Mouse (Mus musculus): ENCODE results near the gene Itga1.

Gene Itga1

DNA sequence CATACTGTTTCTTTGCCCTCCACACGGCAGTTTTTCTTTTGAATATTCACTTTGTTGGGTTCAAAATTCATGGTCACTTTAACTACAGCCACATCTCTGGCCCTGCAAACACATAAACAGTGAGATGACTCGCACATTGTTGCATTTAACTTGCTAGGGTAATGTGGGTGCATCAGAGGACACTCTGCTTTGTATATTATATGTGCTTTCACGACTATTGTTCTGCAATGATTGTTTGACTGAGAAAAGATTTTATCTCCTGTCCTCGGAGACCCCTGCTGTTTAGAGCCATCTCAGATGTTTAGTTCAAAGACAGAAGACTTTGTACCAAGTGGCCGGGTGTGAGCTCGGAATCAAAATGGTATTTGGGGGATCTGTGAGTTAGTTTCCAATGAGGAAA, 114.1 kb downstream of the Itga1 start:
- WGBS: 77% methylated on average over 6 of the region's 6 CpGs

DNA sequence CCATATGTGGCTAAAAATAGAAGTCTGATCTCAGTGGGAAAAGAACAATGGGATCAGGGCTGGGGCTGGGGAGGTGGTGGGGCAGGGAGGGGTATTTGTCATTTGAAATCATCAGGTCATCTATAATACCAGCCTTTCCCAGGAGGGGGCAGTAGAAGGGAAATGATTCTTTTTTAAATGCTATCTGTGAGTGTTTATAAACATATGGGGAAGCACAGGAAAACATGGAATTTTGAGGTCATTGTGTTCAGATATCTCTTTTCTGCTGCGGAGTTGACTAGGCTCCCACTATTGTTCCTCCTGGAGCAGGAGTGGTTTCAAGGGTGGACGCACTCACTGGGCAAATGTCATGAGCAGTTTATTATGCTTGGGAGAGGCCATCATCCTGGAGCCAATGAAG, 114.6 kb downstream of the Itga1 start:
- 74% methylated on average over 2 of the region's 2 CpGs for WGBS

DNA sequence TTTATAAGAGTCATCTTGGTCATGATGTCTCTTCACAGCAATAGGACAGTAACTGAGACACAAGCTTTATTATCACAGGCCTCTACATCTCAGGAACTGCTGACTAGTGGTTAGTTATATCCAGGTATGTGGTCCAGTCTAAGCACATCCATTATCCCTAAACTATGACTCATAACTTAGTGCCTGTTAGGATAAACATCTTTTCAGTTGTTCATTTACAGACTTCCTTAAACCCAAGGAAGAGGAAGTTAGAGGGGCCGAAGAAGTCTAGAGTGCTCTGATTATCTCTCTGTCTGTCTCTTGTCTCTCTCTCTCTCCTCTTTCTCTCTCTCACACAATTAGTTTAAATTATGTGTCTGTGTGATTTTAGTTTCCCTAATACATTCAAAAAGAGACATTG, 117.1 kb downstream of the Itga1 start:
- 82% methylated on average over 1 of the region's 1 CpGs for WGBS

DNA sequence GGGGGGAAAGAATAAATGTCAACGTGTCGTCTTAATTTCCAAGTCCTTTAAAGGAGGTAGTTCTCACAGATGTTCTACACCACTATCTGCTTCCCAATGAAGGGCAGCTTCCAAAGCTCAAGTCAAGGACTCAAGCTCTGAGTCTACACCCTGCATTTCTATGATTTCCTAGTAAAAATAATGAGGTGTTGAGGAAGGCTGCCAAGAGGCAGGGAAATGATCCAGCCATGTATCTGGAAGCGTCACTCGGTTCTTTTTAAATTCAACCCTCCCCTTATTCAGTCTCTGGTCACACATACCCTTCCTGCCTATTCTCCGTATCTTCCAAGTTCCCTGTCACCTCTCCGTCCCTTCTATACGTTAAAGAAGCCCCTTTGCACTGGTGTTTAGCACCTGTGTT, 118.6 kb downstream of the Itga1 start:
- WGBS: 67% methylated on average over 7 of the region's 7 CpGs

DNA sequence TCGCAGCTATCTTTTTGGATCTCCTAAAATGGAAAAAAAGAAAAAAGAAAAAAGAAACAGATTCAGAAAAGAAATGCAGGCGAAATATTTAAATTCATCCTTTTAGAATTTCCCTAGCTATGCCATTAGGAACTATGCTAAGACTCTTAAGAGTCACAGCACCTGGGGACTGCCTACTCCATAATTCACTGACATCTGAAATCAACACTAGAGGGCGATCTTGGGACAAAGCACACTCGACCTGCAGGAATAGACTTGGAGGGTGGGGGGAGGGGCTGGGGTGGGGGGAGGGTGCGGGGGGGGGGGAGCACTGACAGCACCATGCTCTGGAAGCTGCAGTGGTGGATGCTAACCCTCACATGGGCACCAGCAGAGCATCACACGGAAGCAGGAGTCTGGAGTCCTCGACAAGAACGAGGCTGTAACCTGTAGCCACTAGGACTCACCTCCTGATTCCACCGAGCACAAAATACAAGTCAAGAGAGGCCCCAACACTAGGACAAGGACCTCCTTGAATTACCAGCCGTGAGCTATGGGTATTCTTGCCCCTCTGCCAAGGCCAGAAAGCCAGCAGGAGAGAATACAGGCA, 120.8 kb downstream of the Itga1 start:
- 42% methylated on average over 10 of the region's 10 CpGs for WGBS

DNA sequence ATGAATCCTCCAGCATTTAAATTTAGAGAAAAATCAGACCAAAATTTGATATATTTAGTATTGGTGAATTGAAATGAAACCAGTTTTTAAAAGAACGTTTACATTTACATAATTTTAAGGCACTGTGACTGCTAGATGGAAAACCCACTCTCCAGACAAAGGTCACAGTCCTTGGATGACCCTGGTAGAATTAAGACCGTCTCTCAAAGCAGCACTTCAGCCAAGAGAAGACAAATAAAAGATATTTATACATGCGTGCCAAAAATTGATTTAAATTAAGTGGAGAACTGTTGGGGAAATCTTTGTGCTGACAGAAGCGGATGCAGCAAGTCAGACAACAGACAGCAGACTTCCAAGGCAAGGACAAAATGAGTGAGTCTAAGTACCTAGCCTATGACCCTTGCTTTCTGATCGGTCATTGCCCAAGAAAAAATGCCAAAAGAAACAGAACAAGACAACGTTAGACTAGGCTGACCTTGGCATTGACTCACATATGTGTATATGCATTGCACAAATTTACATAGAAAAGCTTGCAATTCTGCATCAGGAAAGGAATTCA, 127.2 kb downstream of the Itga1 start:
- 68% methylated on average over 6 of the region's 6 CpGs for WGBS

DNA sequence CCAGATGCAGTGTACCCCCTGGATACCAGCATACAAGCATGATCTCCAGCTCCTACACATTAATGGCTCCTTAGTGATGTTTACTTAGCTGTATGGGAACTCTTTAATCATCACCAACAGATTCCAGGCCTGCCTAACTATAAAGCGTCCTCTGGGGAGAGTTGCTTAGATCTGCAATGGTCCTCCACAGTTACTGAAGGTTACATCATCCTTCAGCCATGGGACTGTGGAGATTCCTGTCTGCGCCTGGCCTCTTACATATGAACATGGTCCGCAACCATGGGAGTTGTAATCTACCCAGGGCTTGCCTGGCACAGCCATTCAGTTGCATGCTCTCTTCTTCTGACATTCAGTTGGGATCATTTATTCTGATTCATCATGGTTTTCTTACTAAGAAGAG, 129.9 kb downstream of the Itga1 start:
- WGBS: over 99% methylated on average over 3 of the region's 3 CpGs

DNA sequence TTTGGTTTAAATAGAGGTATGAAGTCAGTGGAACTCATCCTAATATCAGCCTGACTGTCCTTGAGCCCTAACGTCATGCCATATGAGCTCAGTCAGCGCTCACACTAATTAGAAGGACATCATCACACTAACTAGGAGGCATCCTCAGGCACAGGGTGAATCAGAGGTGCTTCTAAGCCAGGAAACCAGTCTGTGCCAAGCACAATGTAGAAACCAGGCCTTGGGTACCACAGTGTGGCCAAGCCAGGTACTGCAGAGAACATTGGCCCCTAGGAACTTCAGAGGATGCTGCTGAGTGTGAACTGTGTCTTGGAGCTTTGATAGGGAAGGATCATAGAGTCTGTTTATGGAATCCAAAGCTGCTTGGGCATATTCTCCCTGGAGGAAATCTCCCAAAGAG, 137.5 kb downstream of the Itga1 start:
- 16% methylated on average over 2 of the region's 2 CpGs for WGBS

DNA sequence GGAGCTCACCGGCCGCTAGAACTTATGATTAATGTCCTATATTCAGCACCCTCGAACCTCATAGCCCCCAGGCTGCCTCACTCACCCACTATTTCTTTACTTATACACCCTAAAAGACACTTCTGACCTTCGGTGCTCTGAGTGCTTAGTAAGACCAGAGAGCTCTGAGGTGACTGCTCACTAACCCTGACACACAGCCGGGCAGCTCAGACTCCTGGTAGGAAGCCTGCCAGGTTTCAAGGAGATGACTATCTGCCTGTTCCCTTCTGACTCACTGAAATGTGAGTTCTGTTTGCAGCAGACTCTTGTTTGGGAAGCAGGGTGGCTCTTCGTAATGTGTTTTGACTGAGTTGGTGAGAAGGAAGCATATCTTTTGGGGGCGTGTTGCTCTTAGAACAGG, 168.2 kb downstream of the Itga1 start:
- 72% methylated on average over 7 of the region's 7 CpGs for WGBS

DNA sequence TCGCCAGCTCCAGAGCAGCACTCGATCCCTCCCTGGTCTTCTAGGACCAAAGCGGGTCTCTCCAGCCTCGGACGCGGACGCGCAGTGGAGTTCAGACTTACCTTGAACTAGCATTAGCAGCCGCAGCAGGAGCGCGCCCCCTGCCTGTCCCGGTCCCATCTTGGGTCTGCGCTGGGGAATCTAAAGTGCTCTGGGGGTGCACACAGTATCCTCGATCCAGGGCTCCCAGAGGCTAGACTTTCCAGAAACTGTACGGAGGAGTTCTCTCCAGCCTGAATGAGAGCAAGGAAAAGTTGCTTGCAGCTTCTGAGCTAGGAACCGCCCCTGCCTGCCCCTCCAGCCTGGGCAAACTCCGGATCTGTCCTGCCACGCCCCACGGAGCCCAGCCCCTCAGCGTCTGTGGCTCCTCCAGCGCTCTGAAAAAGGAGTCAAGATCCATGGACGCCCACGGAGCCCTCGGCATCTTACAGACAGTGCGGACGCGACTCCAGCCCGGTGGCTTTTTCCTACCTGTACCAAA, 169.9 kb downstream of the Itga1 start, which contains the start of gene Itga2:
Gene Itga2 (minus strand): TSS at position 326 of the 520 bp plus-strand sequence.
- 2% methylated on average over 28 of the region's 28 CpGs for WGBS

DNA sequence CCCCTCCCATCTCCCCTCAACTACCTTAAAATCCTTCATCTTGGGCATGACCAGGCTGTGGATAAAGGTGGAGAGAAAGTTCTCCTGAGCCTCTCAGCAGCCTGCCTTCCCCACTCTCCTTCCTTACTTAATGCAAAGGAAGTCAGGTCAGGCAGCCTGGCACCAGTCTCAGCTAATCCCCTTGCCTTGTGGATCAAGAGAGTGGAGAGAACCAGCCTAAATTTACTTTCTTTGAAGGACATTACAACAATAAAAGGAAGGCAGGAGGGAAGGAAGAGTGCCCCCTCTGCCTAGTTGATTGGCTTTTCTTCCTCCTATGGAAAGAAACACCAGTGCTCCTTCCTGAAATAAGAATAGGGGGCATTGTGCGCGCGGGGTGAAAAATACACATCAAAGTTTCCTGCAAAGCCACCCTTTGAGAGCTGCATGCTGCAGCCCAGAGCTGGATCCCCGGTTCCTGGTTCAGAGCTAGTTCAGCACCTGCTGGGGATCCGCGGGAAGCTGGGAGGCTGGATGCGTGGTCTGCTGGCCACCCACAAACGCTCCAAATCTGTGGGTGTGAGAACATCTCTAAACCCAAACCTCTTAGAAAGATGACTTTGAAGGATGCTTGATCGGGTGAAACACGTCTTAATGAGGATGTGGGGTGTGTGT, 170.6 kb downstream of the Itga1 start:
- 1% methylated on average over 10 of the region's 10 CpGs for whole genome bisulfite sequencing

DNA sequence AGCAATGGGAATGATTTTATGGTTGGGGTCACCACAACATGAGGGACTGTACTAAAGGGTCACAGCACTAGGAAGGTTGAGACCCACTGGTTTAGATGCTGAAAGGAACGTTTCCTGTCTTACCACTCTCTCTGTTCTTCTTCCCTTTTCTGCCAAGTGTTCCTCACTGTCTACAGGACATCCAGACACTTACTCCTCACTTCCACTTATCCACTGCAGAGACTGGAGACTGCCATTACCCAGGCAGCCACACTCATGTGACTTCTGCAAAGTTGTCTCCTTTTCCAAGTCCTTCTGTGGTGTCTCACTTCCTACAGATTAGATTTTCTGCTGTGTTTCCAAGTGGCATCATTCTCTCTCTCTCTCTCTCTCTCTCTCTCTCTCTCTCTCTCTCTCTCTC, 177.0 kb downstream of the Itga1 start:
- 83% methylated on average over 1 of the region's 1 CpGs for WGBS

DNA sequence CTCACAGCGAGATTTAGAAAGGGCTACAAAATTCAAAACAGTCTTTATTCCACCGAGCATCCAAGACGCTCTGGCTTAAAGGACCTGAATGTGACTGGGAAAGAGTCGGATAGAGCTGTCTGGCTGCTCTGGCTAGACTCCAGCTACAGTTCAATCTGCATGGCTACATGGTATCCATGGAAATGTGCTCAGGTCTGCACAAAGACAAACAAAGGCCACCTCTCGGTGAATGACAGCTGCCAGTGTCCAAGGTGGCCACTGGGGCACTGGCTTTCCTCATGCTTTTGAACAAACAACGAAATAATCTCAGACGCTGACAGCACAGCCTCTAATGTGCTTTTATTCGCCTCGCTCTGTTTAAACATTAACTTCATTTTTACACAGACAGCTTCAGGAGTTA, 178.4 kb downstream of the Itga1 start:
- WGBS: 53% methylated on average over 9 of the region's 9 CpGs

DNA sequence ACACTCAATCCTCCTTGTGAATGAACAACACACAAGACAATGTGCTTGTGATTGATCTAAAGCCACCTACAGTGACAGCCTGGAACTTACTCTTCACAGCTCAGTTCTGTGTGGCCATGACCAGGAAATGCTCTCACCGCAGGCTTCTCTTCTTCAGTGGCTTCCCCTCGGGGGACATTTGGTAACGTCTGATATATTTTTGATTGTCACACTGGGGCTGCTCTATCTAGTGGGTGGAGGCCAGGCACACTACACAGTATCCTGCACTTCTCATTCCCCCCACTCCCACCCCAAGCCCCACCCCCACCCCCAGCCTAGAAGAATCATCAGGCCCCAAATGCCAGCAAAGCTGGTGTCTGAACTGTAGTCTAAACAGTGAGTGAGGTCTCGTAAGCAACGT, 186.0 kb downstream of the Itga1 start:
- whole genome bisulfite sequencing: 76% methylated on average over 5 of the region's 5 CpGs

DNA sequence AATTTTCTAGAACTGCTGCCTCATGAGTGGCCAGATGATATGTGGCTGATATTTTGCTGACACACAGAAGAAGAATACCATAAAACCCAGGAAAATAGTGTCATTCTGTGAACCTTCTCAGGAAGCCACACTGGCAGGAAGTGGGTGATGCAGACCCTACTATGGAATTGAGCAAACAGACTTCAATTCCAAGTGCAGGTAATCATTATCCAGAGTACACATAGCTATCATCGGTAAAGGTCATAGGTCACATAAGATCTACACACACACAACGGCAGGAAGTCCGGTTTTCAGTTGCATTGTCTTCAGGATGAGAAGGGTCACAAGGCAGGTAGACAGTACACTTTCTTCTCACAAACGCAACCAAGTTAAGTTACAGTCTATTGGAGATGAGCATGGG, 186.8 kb downstream of the Itga1 start:
- 86% methylated on average over 4 of the region's 4 CpGs for WGBS

DNA sequence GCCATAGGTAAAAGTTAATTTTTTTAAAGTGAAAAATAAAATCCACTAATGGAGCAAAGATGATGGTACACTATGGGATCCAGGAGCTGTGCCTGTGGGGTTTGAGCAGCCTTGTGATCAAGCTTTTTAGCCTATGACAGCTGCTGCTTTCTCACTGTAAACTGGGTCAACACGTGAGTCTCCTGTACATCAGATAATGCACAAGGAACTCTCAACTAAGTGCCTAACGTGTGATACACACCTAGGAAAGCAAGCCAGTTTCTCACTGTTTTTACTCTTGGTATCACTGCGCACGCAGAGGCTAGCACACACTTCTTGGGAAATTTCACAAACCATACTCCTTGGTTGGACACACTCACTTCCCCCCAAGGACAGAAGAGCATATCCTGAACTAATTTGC, 187.2 kb downstream of the Itga1 start:
- WGBS: 90% methylated on average over 4 of the region's 4 CpGs

DNA sequence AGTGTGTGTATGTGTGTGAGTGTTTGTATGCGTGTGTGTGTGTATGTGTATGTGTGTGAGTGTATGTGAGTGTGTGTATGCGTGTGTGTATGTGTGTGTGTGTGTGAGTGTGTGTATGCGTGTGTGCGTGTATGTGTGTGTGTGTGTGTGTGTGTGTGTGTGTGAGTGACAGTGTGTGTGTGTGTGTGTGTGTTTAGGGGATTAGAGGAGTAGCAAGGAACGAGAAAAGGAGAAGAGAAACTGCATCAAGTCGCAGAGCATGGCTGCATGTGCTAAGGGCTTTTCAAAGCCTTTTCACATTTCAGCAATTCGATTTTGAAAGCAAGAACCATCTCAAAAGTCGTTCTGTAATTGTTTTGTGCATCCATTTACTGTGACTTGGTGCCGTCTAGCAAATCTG, 191.1 kb downstream of the Itga1 start:
- whole genome bisulfite sequencing: 75% methylated on average over 9 of the region's 9 CpGs

DNA sequence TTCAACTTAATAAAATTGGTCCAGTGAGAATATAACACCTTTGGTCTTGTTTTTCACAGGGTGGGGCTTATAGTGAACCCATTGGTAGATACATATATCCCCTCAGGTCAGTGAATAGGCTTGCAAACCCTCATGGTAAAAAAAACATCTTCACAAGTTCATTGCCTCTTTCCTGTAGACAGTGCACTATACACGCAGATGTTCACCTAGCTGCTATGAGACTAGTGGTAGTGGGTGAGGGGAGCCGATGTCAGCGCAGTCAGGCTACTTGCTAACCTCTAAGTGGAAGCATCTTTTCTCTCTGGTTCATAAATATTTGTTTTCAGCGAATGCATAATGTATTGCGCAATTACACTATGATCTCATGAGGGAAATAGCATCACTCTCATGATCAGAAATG, 192.2 kb downstream of the Itga1 start:
- 90% methylated on average over 5 of the region's 5 CpGs for WGBS

DNA sequence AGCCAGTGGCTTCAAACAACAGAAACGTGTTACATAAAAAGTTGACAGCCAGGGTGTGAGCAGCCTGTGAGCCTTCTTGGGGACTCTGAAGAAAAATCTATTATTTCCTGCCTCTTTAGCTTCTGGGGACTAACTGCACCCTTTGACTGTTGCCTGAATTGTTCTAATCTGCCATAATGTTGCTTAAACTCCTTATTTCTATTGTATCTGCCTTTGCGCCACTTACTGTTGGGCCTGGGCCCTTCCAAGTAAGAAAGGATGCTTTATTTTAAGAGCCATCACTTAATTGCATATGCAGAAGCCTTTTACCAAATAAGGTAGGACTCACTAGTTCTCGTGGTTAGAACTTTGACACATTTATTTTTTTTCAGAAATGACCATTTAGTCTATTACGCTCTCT, 193.9 kb downstream of the Itga1 start:
- WGBS: 83% methylated on average over 4 of the region's 4 CpGs
